Mouse (Mus musculus) cerebellum, postnatal 4 days (tissue): ENCODE results near the gene Sim1.

Experiments
- DNase-seq, 2 experiments: peaks; one replicate each; pipeline ENCODE4 v3.0.0; 2022; ENCODE audit warnings: low spot score in 2 of 2, mixed read lengths in 1 of 2

Sim1 gene

DNA sequence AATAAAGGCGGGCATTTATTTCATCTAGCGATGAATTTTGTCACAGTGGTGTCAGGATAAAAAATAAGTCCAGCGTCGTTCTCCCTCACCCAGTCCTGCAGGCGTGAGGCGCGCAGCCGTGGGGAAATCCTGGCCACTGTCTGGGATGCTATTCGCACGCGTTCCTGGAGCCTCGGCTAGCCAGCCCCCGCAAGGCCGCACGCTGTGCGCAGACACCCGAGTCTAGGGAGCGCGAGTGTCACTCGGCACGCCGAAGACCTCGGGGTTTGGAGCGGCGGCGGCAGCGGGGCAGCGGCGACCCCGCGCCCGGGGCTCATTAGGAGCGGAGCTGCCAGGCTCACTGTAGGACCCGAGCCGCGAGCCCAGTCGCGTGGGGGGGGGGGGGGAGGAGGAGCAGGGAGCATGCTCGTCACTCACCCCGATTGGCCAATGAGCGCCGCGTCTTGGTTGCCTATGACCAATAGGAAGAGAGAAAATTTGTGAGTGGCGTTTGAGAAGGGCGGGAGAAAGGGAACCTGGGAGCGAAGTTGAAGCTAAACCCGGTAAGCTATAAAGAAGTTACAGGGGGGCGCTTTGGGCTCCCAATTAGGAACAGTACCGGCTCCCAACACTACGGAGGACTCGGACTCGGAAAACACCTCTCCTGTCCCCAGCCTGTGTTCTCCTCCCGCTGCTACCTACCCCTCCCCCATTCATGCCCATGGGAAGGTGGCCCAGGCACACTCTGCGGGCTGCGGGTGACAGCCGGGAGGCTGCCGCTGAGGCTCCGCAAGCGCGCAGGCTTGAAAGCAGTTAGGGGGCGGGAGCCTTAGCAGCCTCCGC, at the start of gene Sim1:
Gene Sim1, plus strand, starts transcription at position 585 of the 822 bp plus-strand sequence.
- DNase-seq = peak in 1 of 2 experiments; percentile 74

DNA sequence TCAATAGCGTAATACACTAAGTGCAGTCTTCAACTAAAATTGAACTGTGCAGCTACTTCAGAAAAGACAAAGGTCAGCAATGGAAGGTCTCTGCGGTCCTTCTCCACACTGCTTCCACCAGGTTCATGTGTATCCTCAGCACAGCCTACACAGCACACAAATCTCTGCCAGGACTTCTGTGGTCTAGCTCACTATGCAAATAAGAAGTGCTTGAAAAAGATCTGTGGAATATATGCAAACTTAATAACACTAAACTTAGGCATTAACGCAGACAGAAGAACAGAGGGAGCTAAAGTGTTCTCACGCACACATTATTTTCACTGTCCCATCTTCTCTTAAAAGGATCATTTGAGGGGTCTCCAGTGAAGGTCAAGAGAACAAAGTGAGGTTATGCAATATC, 26.4 kb upstream of the Sim1 start:
- no peak for DNase-seq

DNA sequence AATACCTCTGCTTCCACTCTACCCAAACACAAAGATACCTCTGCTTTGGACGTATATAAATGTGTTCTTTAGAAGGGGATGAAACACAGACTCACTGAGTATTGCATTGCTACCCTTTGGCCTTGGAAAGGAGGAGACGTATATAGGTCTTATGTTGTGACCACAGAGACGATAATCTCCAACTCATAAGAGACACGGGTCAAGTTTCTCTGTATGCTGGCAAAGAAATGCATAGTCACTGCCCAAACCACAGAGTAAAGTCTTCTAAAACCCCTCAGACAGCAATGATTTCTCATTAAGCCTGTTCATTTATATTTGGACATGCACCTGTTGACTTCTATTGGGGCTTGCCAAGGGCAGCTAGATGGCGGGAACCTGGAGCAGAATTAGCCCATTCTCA, 17.6 kb upstream of the Sim1 start:
- no peak for DNase-seq

DNA sequence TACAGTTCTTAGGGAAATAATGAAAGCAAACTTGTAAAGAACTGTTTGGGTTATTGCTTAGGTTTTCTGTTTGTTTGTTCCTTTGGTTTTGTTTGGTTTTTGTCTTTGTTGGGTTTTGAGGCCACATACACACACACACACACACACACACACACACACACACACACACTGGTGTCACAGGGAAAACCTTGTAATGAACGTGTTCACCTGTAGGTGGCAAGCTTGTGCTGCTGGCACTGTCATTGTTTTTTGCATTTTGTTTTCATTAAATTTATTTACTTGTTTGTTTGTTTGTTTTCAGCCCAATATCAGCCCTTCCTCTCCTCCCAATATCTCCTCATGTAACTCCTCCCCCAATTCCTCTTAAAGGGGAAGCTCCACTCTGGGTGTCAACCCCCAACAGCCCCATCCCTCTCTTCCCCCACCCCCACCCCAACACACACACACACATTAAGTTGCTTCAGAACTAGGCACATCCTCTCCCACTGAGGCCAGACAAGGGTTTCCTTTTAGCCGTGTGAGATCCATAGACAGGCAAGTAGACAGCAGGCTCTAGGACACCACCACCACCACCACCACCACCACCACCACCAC, 13.0 kb upstream of the Sim1 start:
- peak in 1 of 2 experiments; percentile 5 for DNase-seq

- no peak for DNase-seq
Measured at GRCm38 (mm10) chr10:50882366-50882765, 12.2 kb upstream of the Sim1 start.

- DNase-seq = no peak
Measured at GRCm38 (mm10) chr10:50886305-50886704, 8.2 kb upstream of the Sim1 start.

- DNase-seq = no peak
Measured at GRCm38 (mm10) chr10:50890621-50891020, 3.9 kb upstream of the Sim1 start.

GRCm38 (mm10) chr10:50891876-50892711, 2.5 kb upstream of the Sim1 start:
- DNase-seq = no peak

DNA sequence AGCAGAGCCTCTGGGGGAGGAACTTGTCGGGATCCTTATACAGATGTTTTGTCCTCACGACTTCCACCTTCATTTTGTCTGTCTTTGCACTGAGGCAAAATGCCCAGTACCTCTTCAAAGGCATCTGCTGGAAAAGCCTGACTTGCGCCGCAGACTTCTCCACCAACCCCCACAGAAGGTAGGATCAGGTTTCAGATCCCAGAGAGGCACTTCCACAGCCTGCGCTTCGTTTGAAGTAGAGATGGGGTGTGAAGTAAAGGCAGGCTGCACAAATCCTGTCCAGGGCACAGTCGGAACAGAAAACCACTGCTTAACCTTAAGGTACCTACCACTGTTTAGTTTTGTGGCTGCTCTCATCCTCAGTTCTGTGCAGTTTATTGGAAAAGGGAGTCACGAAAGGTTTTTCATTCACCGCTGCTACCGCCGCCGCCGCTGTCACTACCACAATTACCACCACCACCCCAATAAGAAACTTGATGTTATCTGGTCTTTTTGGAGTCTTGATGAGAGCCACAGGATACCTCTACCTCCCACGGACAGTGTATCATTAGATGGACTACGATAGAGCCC, 1.7 kb upstream of the Sim1 start:
- no peak for DNase-seq

GRCm38 (mm10) chr10:50893546-50893945, 1.0 kb upstream of the Sim1 start:
- no peak for DNase-seq

GRCm38 (mm10) chr10:50895091-50895790, 687 bp downstream of the Sim1 start:
- no peak for DNase-seq

- DNase-seq = no peak
Measured at GRCm38 (mm10) chr10:50895881-50896766, 1.6 kb downstream of the Sim1 start.

DNA sequence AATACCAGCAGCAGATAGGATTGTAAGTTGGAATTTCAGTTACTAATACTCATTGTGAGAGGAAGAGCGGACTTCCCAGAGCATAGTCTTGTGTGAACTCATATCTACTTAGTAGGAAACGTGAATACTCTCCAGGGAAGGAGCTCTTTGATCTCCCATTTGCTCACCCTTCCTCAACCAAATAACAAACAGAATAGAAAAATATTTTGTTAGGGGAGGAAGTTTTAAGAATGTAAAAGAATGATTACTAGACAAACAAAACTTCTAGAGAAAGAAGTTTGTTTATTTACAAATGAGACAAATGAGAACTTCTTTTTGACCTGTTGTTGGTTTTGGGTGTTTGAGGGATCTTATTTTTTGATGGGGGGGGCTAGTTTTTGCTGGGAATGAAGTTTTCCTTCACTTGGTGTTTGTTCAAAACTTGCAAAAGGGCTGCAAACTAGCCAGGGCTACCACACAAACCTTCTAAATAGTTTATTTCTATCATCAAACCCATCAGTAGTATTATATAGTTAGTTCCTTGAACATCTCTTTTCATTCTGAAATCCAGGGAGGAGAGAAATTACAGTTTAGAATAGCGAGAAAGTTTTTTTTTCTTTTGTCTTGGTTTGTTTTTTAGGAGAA, 2.3 kb downstream of the Sim1 start:
- no peak for DNase-seq

DNA sequence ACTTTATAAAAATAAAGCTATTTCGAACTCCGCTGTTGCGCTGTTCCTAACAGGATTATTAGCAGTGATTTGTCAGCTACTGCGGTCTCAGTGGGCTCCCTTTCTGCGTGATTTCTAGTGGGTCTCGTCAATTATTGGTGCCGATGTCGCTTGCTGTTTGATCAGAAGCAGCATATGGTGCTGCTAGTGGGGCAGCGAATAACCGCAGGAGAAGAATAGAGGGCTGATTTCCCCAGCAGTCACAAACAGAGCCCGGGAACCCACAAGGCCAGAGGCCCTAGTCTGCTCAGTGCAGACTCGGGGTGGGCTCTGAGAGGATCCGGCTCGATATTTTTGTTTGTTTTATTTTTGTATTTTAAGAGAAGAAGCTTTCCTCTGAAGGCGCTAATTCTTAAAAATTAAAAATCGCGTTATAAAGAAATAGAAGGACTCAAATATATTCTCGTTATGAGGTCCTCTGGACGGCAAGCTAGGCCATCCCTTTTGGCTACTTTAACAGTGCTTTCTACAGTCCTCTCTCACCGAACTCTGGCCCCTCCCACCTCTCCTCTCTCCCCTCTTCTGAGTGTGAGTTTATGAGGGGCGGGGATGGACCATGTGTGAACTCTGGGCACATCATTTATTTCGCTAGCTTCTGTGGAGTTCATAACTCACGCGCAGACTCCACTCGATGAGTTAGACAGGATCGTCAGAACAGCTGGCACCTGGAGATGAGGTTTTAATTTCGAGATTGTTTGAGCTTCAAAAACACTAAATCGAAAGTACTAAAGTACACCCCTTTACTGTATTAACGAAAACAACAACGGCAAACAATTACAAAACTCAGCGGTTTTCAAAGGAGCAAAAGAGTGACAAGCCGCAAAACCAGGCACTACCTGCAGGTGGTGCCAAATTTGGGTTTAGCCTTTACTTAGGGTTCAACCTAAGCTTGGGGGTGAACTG, 3.2 kb downstream of the Sim1 start:
- no peak for DNase-seq

DNA sequence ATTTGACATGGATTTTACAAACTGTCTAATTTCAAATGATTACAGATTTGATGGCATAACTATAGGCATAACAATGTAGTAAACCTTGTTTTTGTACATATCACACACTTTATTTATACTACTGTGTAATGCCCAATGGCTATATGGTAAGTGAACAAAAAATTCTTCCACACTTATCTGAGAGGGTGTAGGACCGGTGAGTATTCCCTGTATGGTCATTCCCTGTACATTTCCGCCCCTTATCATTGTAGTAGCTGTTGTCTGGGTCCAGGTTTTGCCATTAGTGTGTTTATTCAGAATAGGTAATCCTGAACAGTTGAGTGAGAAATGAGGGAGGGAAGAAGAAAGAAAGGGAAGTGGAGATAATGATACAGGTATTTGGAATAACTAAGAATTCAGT, 4.1 kb downstream of the Sim1 start:
- no peak for DNase-seq

GRCm38 (mm10) chr10:50899846-50900745, 5.5 kb downstream of the Sim1 start:
- DNase-seq = no peak

DNA sequence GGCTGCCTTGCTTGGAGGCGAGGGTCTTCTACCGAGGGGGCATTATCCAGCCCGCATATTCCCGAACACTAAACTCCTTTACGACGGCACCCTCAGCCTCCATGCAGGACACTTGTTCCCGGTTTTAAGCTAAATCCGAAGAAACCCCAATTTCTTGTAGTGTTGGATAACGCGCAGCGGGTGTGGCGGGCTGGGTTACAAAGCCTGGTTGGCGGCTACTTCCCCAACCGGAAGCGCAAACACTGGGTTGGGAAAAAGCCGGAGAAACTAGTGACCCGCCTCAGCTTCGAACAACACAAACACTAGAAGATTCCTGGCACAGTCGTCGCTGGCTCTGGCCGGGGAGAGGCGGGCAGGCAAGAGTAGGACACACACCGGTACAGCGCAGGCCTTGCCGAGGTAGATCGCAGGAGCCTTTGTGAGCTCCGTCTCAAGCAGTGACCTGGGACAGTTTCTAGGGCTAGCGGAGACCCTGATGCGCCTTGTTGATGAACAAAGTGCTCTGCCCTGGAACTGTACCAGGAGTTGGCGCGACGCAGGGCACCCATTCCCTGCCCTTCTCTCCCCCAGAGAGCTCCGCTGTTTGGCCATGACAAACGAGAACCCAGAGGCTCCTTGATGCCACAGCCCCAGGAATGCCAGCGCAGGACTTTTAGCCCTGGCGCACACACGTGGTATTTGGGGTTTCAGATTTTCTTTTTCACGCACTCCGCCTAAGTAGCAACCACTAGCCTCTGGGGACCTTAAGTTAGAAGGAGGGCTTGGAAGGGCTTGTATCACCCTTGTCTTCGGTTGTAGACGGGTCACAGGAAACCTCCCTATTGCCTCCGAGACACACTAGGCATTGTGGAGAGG, 6.4 kb downstream of the Sim1 start:
- DNase-seq = no peak
